Mouse (Mus musculus): ENCODE data around the gene Ncapd2. TPM values are rescaled to one million over a fixed set of nuclear protein-coding genes. Genes with fewer than 3 reads are reported as not detected.

Ncapd2 gene
- polyA plus RNA-seq, 1 experiment from 2014 or later, result 56.7 TPM

DNA sequence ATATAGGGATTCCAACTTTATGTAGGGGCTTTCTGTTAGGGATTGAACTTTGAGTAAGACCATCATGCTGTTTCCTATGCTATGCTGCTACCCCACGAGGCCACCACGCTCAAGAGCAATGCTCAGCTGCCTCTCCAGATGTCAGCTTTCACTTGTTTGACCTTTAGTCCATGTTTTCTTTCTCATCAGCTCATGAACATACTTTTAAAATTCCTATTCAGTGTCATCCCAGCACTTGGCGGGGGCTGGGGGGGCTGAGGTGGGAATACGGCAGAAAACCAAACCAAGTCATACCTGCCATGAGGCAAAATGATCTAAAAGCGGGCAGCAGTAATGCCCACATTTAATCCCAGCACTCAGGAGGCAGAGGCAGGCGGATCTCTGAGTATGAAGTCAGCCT lies 21.6 kb upstream of the Ncapd2 start:
- peaks cover 10% of the 10 kb centered on the region for H3K4me1 ChIP-seq (replicated peaks)
- no peak overlapping the region for H3K4me2 ChIP-seq
- no peak overlapping the region for H3K27ac ChIP-seq
- H3K9me3 ChIP-seq, result no peaks in the 10 kb centered on the region
- 77% methylated on average over 6 of the region's 6 CpGs for WGBS
- no peaks in the 10 kb centered on the region for H3K36me3 ChIP-seq
- H3K4me3 ChIP-seq, result no peak overlapping the region
- peaks cover 32% of the 10 kb centered on the region for H3K27me3 ChIP-seq
- no peak overlapping the region for H3K9ac ChIP-seq
- ATAC-seq (ENCODE audit: low FRiP score), result no peak

GRCm38 (mm10) chr6:125212621-125213020 lies 21.1 kb upstream of the Ncapd2 start:
- H3K9me3 ChIP-seq, result no peaks in the 10 kb centered on the region
- no peak overlapping the region for H3K4me3 ChIP-seq
- no peak overlapping the region for H3K27ac ChIP-seq
- H3K4me1 ChIP-seq (replicated peaks), result peaks cover 10% of the 10 kb centered on the region
- H3K9ac ChIP-seq, result no peak overlapping the region
- no peak for ATAC-seq (ENCODE audit: low FRiP score)
- no peak overlapping the region for H3K4me2 ChIP-seq
- peaks cover 32% of the 10 kb centered on the region for H3K27me3 ChIP-seq
- no peaks in the 10 kb centered on the region for H3K36me3 ChIP-seq
- 59% methylated on average over 2 of the region's 2 CpGs for WGBS

- H3K4me1 ChIP-seq (replicated peaks), result no peaks in the 10 kb centered on the region
- 85% methylated on average over 1 of the region's 1 CpGs for WGBS
- H3K27me3 ChIP-seq, result peaks cover 27% of the 10 kb centered on the region
- no peak overlapping the region for H3K4me3 ChIP-seq
- H3K9me3 ChIP-seq, result no peaks in the 10 kb centered on the region
- ATAC-seq (ENCODE audit: low FRiP score), result no peak
- no peak overlapping the region for H3K27ac ChIP-seq
- no peak overlapping the region for H3K4me2 ChIP-seq
- H3K36me3 ChIP-seq, result no peaks in the 10 kb centered on the region
- no peak overlapping the region for H3K9ac ChIP-seq
Observed at GRCm38 (mm10) chr6:125210436-125210835, 18.9 kb upstream of the Ncapd2 start.

DNA sequence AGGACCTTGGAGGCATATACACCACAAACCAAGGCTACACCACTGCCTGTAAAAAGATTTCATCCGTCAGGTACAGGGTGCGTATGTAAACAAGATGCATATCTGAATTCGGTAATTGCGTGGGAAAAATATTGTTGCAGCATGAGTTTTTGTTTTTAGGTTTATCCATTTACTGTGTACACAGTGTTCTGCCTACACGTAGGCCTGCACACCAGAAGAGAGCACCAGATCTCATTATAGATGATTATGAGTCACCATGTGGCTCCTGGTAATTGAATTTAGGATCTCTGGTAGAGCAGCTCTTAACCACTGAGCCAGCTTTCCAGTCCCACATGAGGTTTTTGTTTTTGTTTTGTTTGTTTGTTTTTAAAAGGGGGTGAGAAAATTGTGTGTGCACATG lies 5.7 kb upstream of the Ncapd2 start:
- Histone ChIP-seq H3K27ac (no peak overlapping the region), H3K9me3 (no peaks in the 10 kb centered on the region), H3K27me3 (no peaks in the 10 kb centered on the region), H3K4me3 (no peak overlapping the region), H3K4me2 (no peak overlapping the region), H3K9ac (no peak overlapping the region), H3K36me3 (peaks cover 30% of the 10 kb centered on the region), H3K4me1 (replicated peaks) (peaks cover 15% of the 10 kb centered on the region)
- WGBS, result 84% methylated on average over 5 of the region's 5 CpGs
- no peak for ATAC-seq (ENCODE audit: low FRiP score)

DNA sequence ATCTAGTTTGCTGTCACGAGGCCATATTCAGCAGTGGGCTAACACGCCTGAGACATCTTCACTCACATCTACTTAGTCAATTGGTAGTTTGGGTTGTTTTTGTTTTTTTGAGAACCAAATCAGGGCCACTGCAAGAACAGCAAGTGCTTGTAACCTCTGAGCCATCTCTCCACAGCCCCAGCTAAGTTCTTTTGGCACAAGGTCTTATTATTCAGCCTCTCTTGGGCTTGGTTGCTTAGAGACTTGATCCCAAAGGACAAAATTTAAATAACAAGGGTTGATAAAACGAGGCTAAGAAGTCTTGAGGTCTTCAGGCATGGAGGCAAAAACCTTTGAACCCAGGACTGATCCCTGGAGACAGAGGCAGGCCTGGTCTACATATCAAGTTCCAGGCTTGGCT lies 4.8 kb upstream of the Ncapd2 start:
- Histone ChIP-seq H3K4me2 (no peak overlapping the region), H3K4me3 (no peak overlapping the region), H3K9ac (no peak overlapping the region), H3K36me3 (peaks cover 30% of the 10 kb centered on the region), H3K4me1 (replicated peaks) (peaks cover 15% of the 10 kb centered on the region), H3K27me3 (no peaks in the 10 kb centered on the region), H3K9me3 (no peaks in the 10 kb centered on the region), H3K27ac (no peak overlapping the region)
- 50% methylated on average over 3 of the region's 3 CpGs for WGBS
- ATAC-seq (ENCODE audit: low FRiP score), result no peak

GRCm38 (mm10) chr6:125195541-125196075 lies 4.1 kb upstream of the Ncapd2 start:
- Histone ChIP-seq H3K27ac (no peak overlapping the region), H3K4me2 (no peak overlapping the region), H3K36me3 (peaks cover 30% of the 10 kb centered on the region), H3K4me3 (no peak overlapping the region), H3K9ac (no peak overlapping the region), H3K4me1 (replicated peaks) (peaks cover 20% of the 10 kb centered on the region), H3K27me3 (no peaks in the 10 kb centered on the region), H3K9me3 (no peaks in the 10 kb centered on the region)
- ATAC-seq (ENCODE audit: low FRiP score), result no peak
- 26% methylated on average over 1 of the region's 1 CpGs for WGBS

GRCm38 (mm10) chr6:125193390-125193789 lies 1.9 kb upstream of the Ncapd2 start:
- no peak for ATAC-seq (ENCODE audit: low FRiP score)
- H3K27ac ChIP-seq, result no peak overlapping the region
- H3K4me3 ChIP-seq, result no peak overlapping the region
- no peaks in the 10 kb centered on the region for H3K27me3 ChIP-seq
- peaks cover 32% of the 10 kb centered on the region for H3K4me1 ChIP-seq (replicated peaks)
- 80% methylated on average over 7 of the region's 7 CpGs for WGBS
- no peak overlapping the region; the same call in 1 of the 2 replicates for H3K4me2 ChIP-seq
- H3K9ac ChIP-seq, result no peak overlapping the region
- no peaks in the 10 kb centered on the region for H3K9me3 ChIP-seq
- peaks cover 43% of the 10 kb centered on the region for H3K36me3 ChIP-seq

DNA sequence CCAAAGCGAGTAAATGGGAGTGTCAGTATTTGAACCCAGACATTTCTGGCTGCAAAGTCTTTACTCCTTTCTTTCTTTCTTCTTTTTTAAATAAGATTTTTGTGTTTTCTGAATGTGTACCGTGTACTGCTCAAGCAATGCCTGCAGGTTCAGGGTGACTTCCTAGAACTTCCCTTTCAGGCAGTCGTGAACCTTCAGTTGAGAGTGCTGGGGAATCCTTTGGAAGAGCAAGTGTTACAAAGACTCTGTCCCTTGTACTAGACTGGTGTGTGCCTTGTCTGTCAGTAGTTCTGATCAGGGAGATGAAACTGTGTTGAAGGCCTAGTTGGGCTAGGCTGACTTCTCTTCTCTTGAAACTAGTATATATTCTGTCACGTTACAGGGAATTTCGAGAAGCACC lies 1.3 kb upstream of the Ncapd2 start:
- WGBS, result 48% methylated on average over 5 of the region's 5 CpGs

GRCm38 (mm10) chr6:125192016-125192714 lies 664 bp upstream of the Ncapd2 start:
- Histone ChIP-seq H3K9me3 (no peaks in the 10 kb centered on the region), H3K4me3 (peak overlapping the region; percentile 70), H3K4me2 (peak overlapping the region; percentile 67), H3K27ac (peak overlapping the region; percentile 99), H3K27me3 (no peaks in the 10 kb centered on the region), H3K4me1 (replicated peaks) (peaks cover 32% of the 10 kb centered on the region), H3K9ac (peak overlapping the region; percentile 82), H3K36me3 (peaks cover 52% of the 10 kb centered on the region)
- under 1% methylated on average over 34 of the region's 34 CpGs for WGBS
- ATAC-seq (ENCODE audit: low FRiP score), result peak; percentile 97

More for the DNA sequence above, 1.3 kb upstream of the Ncapd2 start:
- Histone ChIP-seq H3K9ac (peak overlapping the region; percentile 82), H3K4me2 (peak overlapping the region; percentile 67), H3K27me3 (no peaks in the 10 kb centered on the region), H3K9me3 (no peaks in the 10 kb centered on the region), H3K36me3 (peaks cover 45% of the 10 kb centered on the region), H3K27ac (peak overlapping the region; percentile 99), H3K4me1 (replicated peaks) (peaks cover 32% of the 10 kb centered on the region), H3K4me3 (peak overlapping the region; percentile 70)
- ATAC-seq (ENCODE audit: low FRiP score), result no peak

DNA sequence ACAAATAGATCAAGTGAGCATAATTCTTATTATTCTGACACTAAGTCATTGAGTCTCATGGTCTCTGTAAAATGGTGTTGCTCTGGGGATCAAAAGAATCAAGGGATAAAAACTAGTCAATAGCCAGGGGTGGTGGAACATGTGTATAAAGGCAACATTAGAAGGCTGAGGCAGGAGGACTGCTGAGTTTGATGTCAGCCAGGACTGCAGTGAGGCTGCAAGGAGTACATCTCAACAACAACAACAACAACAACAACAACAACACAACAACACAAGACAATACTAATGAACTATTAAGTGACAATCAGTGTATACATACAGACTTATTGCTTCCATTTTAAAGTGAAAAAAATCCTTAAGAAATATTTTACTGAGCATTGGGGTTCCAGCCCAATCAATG lies 685 bp downstream of the Ncapd2 start:
- no peak for ATAC-seq (ENCODE audit: low FRiP score)
- Histone ChIP-seq H3K9me3 (no peaks in the 10 kb centered on the region), H3K27ac (peak overlapping the region; percentile 99), H3K27me3 (no peaks in the 10 kb centered on the region), H3K9ac (peak overlapping the region; percentile 78), H3K4me3 (peak overlapping the region; percentile 70), H3K4me1 (replicated peaks) (peaks cover 28% of the 10 kb centered on the region), H3K4me2 (peak overlapping the region; percentile 67), H3K36me3 (peaks cover 62% of the 10 kb centered on the region)

- Histone ChIP-seq H3K27ac (no peak overlapping the region), H3K9me3 (no peaks in the 10 kb centered on the region), H3K4me2 (no peak overlapping the region), H3K27me3 (no peaks in the 10 kb centered on the region), H3K4me1 (replicated peaks) (peaks cover 16% of the 10 kb centered on the region), H3K4me3 (no peak overlapping the region), H3K36me3 (peaks cover 84% of the 10 kb centered on the region), H3K9ac (no peak overlapping the region)
- no peak for ATAC-seq (ENCODE audit: low FRiP score)
- 96% methylated on average over 10 of the region's 10 CpGs for WGBS
Observed at GRCm38 (mm10) chr6:125186203-125186602, 5.3 kb downstream of the Ncapd2 start.

GRCm38 (mm10) chr6:125182133-125182532 lies 9.4 kb downstream of the Ncapd2 start:
- H3K27ac ChIP-seq, result no peak overlapping the region
- H3K9me3 ChIP-seq, result no peaks in the 10 kb centered on the region
- no peak overlapping the region for H3K9ac ChIP-seq
- 76% methylated on average over 5 of the region's 5 CpGs for WGBS
- no peaks in the 10 kb centered on the region for H3K27me3 ChIP-seq
- no peak for ATAC-seq (ENCODE audit: low FRiP score)
- H3K4me3 ChIP-seq, result no peak overlapping the region
- no peaks in the 10 kb centered on the region for H3K4me1 ChIP-seq (replicated peaks)
- no peak overlapping the region for H3K4me2 ChIP-seq
- H3K36me3 ChIP-seq, result peaks cover 98% of the 10 kb centered on the region

- Histone ChIP-seq H3K4me2 (no peak overlapping the region), H3K27me3 (no peaks in the 10 kb centered on the region), H3K36me3 (peaks cover 98% of the 10 kb centered on the region), H3K27ac (no peak overlapping the region), H3K4me1 (replicated peaks) (no peaks in the 10 kb centered on the region), H3K4me3 (no peak overlapping the region), H3K9me3 (no peaks in the 10 kb centered on the region), H3K9ac (no peak overlapping the region)
- WGBS, result 91% methylated on average over 7 of the region's 7 CpGs
- ATAC-seq (ENCODE audit: low FRiP score), result no peak
Observed at GRCm38 (mm10) chr6:125179601-125180000, 11.9 kb downstream of the Ncapd2 start.

All from hindbrain, embryonic 13.5 days (tissue).